Mouse (Mus musculus) intestine, embryonic 15.5 days (tissue): ENCODE results near the gene Pnpo. TPM values are rescaled to one million over a fixed set of nuclear protein-coding genes. Genes with fewer than 3 reads are reported as not detected.

Source experiments
- polyA plus RNA-seq: library from polyadenylated mRNA; unstranded; fragments of >200 nt; fragmentation: Nextera tagmentation; extraction: Ambion mirVana; gene quantifications from 2 replicates; pipeline ENCODE4 v1.2.1, GENCODE M21; 2015

Pnpo gene
- polyA plus RNA-seq, 1 experiment from 2014 or later: 81.9 TPM

Other genes starting within 250 kb of the Pnpo start
- gene Snx11, start 166.4 kb downstream of the Pnpo start, polyA plus RNA-seq: 14.4 and 14.6 TPM in 2 replicates
- 92.8 and 101 TPM in 2 replicates for gene Cbx1, start 154.9 kb downstream of the Pnpo start, polyA plus RNA-seq
- gene Nfe2l1, start 114.0 kb downstream of the Pnpo start, polyA plus RNA-seq: 50.4 and 52.6 TPM in 2 replicates
- gene Copz2, start 94.1 kb downstream of the Pnpo start, polyA plus RNA-seq: 93.5 and 94.6 TPM in 2 replicates
- 64.2 and 66.7 TPM in 2 replicates for gene Cdk5rap3, start 27.5 kb downstream of the Pnpo start, polyA plus RNA-seq
- 84.7 and 86.9 TPM in 2 replicates for gene Prr15l, start 15.9 kb downstream of the Pnpo start, polyA plus RNA-seq
- 13.3 and 15.1 TPM in 2 replicates for gene Sp2, start 39.0 kb upstream of the Pnpo start, polyA plus RNA-seq
- gene Sp6, start 69.4 kb upstream of the Pnpo start, polyA plus RNA-seq: 0.29 and 0.30 TPM in 2 replicates
- 18.1 and 21.9 TPM in 2 replicates for gene Scrn2, start 86.0 kb upstream of the Pnpo start, polyA plus RNA-seq
- 0.40 and 0.45 TPM in 2 replicates for gene Lrrc46, start 97.4 kb upstream of the Pnpo start, polyA plus RNA-seq
- 86.9 and 88.7 TPM in 2 replicates for gene Mrpl10, start 97.6 kb upstream of the Pnpo start, polyA plus RNA-seq
- gene Osbpl7, start 106.6 kb upstream of the Pnpo start, polyA plus RNA-seq: 9.1 and 11.1 TPM in 2 replicates
- 0.24 and 0.25 TPM in 2 replicates for gene Tbx21, start 171.3 kb upstream of the Pnpo start, polyA plus RNA-seq
- 3.8 and 4.2 TPM in 2 replicates for gene Tbkbp1, start 207.5 kb upstream of the Pnpo start, polyA plus RNA-seq
- gene Kpnb1, start 243.9 kb upstream of the Pnpo start, polyA plus RNA-seq: 49.2 and 49.4 TPM in 2 replicates